In genomic region chr11:29514682-29515412, GRCm38 (mm10) we compare ENCODE assay signal across 8 mouse cellular contexts. TPM values are rescaled to one million over a fixed set of nuclear protein-coding genes. Genes with fewer than 3 reads are reported as not detected.
A peak's percentile ranks its signal among the peaks of the same experiment; 100 is the strongest.
DNase-seq lines count a peak whose midpoint lies in the region; ATAC-seq and TF ChIP-seq lines count a peak whose summit lies in the region.

Gene Prorsd1 (minus strand): TSS chr11:29515033.

- peak within 1 kb of the TSS; percentile 83 for H3K4me3 ChIP-seq in bone marrow macrophage, adult 2 months (ENCODE audit: insufficient read depth, low read length)
- peak within 1 kb of the TSS; percentile 79 for H3K4me3 ChIP-seq in embryonic fibroblast, embryonic 13.5 days (ENCODE audit: insufficient read depth, low read length)
- peak within 1 kb of the TSS; percentile 68 for H3K4me3 ChIP-seq in kidney, embryonic 14.5 days (ENCODE audit: low read length)
- peak within 1 kb of the TSS; percentile 87 for H3K4me3 ChIP-seq in liver, adult 2 months (ENCODE audit: insufficient read depth, low read depth, low read length)
- peak within 1 kb of the TSS; percentile 57 for H3K4me3 ChIP-seq in myocyte

- peak within 1 kb of the TSS; percentile 86 for H3K27ac ChIP-seq in bone marrow macrophage, adult 2 months (ENCODE audit: insufficient read depth, low read depth, low read length)
- peak within 1 kb of the TSS; percentile 71 for H3K27ac ChIP-seq in embryonic fibroblast, embryonic 13.5 days (ENCODE audit: insufficient read depth, low read length)
- H3K27ac ChIP-seq in kidney, embryonic 14.5 days (ENCODE audit: low read depth, low read length) = peak within 1 kb of the TSS; percentile 47; the same call in 1 of the 2 replicates
- peak within 1 kb of the TSS; percentile 40 for H3K27ac ChIP-seq in liver, adult 2 months (replicated peaks; ENCODE audit: insufficient read depth, low read depth, low read length)

- no peaks in the 10 kb centered on the region for H3K27me3 ChIP-seq in kidney, embryonic 14.5 days (ENCODE audit: control insufficient read depth, insufficient read depth, low read length)
- H3K27me3 ChIP-seq in liver, adult 2 months (ENCODE audit: control insufficient read depth, insufficient read depth, low read length) = no peaks in the 10 kb centered on the region
- no peaks in the 10 kb centered on the region for H3K27me3 ChIP-seq in myocyte (ENCODE audit: control insufficient read depth, insufficient read depth, insufficient read length)
- no peaks in the 10 kb centered on the region for H3K27me3 ChIP-seq in splenic B cell, adult 2 months (ENCODE audit: control insufficient read depth, insufficient read depth, low read length, poor library complexity, severe bottlenecking)

- peak within 1 kb of the TSS; percentile 66 for H3K9ac ChIP-seq in kidney, embryonic 14.5 days (ENCODE audit: low read depth, low read length)
- H3K9ac ChIP-seq in liver, adult 2 months (ENCODE audit: low read depth, low read length) = peak within 1 kb of the TSS; percentile 79

- peak; percentile 97 to 98 for DNase-seq in B cell, adult 2 months
- peak; percentile 88 to 90 for DNase-seq in heart, adult 9 months (ENCODE audit: low spot score in 2 of 2)
- peak; percentile 83 for DNase-seq in liver, adult 2 months (ENCODE audit: extremely low read depth, low read depth, low spot score)
- peak; percentile 97 for DNase-seq in splenic B cell, adult 2 months (ENCODE audit: low read depth, low spot score)

- peak; percentile 99 for ATAC-seq in kidney, embryonic 14.5 days (ENCODE audit: low FRiP score, low TSS enrichment)

- no peak for TF ChIP-seq CTCF in bone marrow macrophage, adult 2 months (IDR thresholded peaks at IDR 0.05; ENCODE audit: low read depth, low read length)
- no peak for TF ChIP-seq CTCF in embryonic fibroblast, embryonic 13.5 days (IDR thresholded peaks at IDR 0.05; ENCODE audit: borderline replicate concordance, insufficient read depth, low read length)
- no peak for TF ChIP-seq CTCF in liver, adult 2 months (IDR thresholded peaks at IDR 0.05; ENCODE audit: low read depth, low read length)

- no peaks in the 10 kb centered on the region for H3K9me3 ChIP-seq in kidney, embryonic 14.5 days (ENCODE audit: control insufficient read depth, low read length)

- peaks cover 16% of the 10 kb centered on the region; the same call in 1 of the 2 replicates for H3K36me3 ChIP-seq in kidney, embryonic 14.5 days (ENCODE audit: control insufficient read depth, insufficient read depth, low read length)
- H3K36me3 ChIP-seq in liver, adult 2 months (ENCODE audit: control insufficient read depth, insufficient read depth, low read length) = peaks cover 9% of the 10 kb centered on the region
- no peaks in the 10 kb centered on the region for H3K36me3 ChIP-seq in myocyte (ENCODE audit: control insufficient read depth, insufficient read depth)
- H3K36me3 ChIP-seq in splenic B cell, adult 2 months (ENCODE audit: control insufficient read depth, insufficient read depth, low read length, poor library complexity, severe bottlenecking) = peaks cover 6% of the 10 kb centered on the region; the same call in 1 of the 2 replicates

- no peaks in the 10 kb centered on the region; the same call in 1 of the 2 replicates for H3K79me2 ChIP-seq in liver, adult 2 months (ENCODE audit: control insufficient read depth, insufficient read depth, low read length)
- H3K79me2 ChIP-seq in myocyte (ENCODE audit: control insufficient read depth, insufficient read depth) = no peaks in the 10 kb centered on the region

- 3% methylated on average over 40 of the region's 40 CpGs for WGBS in kidney, embryonic 14.5 days
- 2% methylated on average over 40 of the region's 40 CpGs for WGBS in liver, adult 2 months

- TF ChIP-seq POLR2A in bone marrow macrophage, adult 2 months (IDR thresholded peaks at IDR 0.05; ENCODE audit: borderline replicate concordance, low read depth, low read length) = 0 out of 2 replicates have a peak, but pooled peaks have one; percentile 47
- TF ChIP-seq POLR2A in embryonic fibroblast, embryonic 13.5 days (IDR thresholded peaks at IDR 0.05; ENCODE audit: low read depth, low read length) = peak; percentile 94
- TF ChIP-seq POLR2A in liver, adult 2 months (IDR thresholded peaks at IDR 0.05; ENCODE audit: extremely low read depth, insufficient read depth, low read length) = peak; percentile 85
- peak; percentile 89 for TF ChIP-seq POLR2A in myocyte (IDR thresholded peaks at IDR 0.05; ENCODE audit: insufficient read length, low read depth)

- peaks cover 7% of the 10 kb centered on the region for H3K4me1 ChIP-seq in bone marrow macrophage, adult 2 months (ENCODE audit: control insufficient read depth, insufficient read depth, low read length)
- H3K4me1 ChIP-seq in embryonic fibroblast, embryonic 13.5 days (ENCODE audit: control insufficient read depth, insufficient read depth, low read length) = no peaks in the 10 kb centered on the region
- peaks cover 5% of the 10 kb centered on the region for H3K4me1 ChIP-seq in kidney, embryonic 14.5 days (ENCODE audit: control insufficient read depth, insufficient read depth, low read length)
- peaks cover 1% of the 10 kb centered on the region; the same call in 1 of the 2 replicates for H3K4me1 ChIP-seq in liver, adult 2 months (ENCODE audit: control insufficient read depth, insufficient read depth, low read length)

- H3K4me2 ChIP-seq in kidney, embryonic 14.5 days (replicated peaks; ENCODE audit: low read depth, low read length) = peak within 1 kb of the TSS; percentile 60
- peak within 1 kb of the TSS; percentile 88 for H3K4me2 ChIP-seq in myocyte (ENCODE audit: low read depth)

- peak within 1 kb of the TSS; percentile 40 for H3ac ChIP-seq in myocyte (ENCODE audit: control insufficient read depth, insufficient read length)

TF ChIP-seq in myocyte, 11 proteins besides CTCF, POLR2A, EP300 and RAD21:
- no peak for TF ChIP-seq MYOD1 (IDR thresholded peaks at IDR 0.05; ENCODE audit: control insufficient read depth in 1 of 3, insufficient read length in 2 of 3, low read depth in 2 of 3)
- peak in 1 of 3 experiments; percentile 28 for TF ChIP-seq MYOG (IDR thresholded peaks at IDR 0.05; ENCODE audit: control insufficient read depth in 1 of 3, insufficient read depth in 1 of 3, insufficient read length in 2 of 3, low read depth in 2 of 3)
- TF ChIP-seq MAX (IDR thresholded peaks at IDR 0.05; ENCODE audit: low read depth) = no peak
- TF ChIP-seq TCF12 (IDR thresholded peaks at IDR 0.05; ENCODE audit: insufficient read depth, poor library complexity, severe bottlenecking) = no peak
- TF ChIP-seq POLR2AphosphoS2 (IDR thresholded peaks at IDR 0.05; ENCODE audit: insufficient read length, low read depth) = peak; percentile 93
- peak; percentile 69 for TF ChIP-seq USF1 (IDR thresholded peaks at IDR 0.05; ENCODE audit: low read depth)
- TF ChIP-seq E2F4 (IDR thresholded peaks at IDR 0.05; ENCODE audit: insufficient read depth) = no peak
TF ChIP-seq in myocyte: peak in this region for 3.

RNA-seq across cellular contexts. Expression of gene Prorsd1, which starts in this region (rescaled TPM):
- polyA plus RNA-seq in bone marrow macrophage, adult 2 months (2012; ENCODE audit: insufficient read depth, insufficient read length, missing spikeins) = 59.9 and 70.2 TPM in 2 replicates
- 22.5 and 24.0 TPM in 2 replicates for polyA plus RNA-seq in embryonic fibroblast, embryonic 13.5 days (2011; ENCODE audit: insufficient read length, low read depth, missing spikeins)
- polyA plus RNA-seq in kidney, embryonic 14.5 days (2014; fragmentation: Nextera tagmentation; extraction: Ambion mirVana) = 36.0 and 41.2 TPM in 2 replicates
- total RNA-seq in liver, adult 2 months (2014; rRNA removed) = 14.6 and 15.8 TPM in 2 replicates
- polyA plus RNA-seq in liver, adult 2 months (2012; rRNA removed) = 3.5 and 4.1 TPM in 2 replicates
- polyA plus RNA-seq in myocyte (2012; fragmentation: generic; extraction: Trizol) = 13.5 TPM

Comparison
In these comparisons a context has a peak if more than half of its experiments do, and no peak if none do; other contexts are left out.
1. Peak in every context shown above with its lines: DNase-seq, ATAC-seq, H3K4me3 ChIP-seq and H3K27ac ChIP-seq.